Mouse (Mus musculus): ENCODE data around the gene Zzef1.

DNA sequence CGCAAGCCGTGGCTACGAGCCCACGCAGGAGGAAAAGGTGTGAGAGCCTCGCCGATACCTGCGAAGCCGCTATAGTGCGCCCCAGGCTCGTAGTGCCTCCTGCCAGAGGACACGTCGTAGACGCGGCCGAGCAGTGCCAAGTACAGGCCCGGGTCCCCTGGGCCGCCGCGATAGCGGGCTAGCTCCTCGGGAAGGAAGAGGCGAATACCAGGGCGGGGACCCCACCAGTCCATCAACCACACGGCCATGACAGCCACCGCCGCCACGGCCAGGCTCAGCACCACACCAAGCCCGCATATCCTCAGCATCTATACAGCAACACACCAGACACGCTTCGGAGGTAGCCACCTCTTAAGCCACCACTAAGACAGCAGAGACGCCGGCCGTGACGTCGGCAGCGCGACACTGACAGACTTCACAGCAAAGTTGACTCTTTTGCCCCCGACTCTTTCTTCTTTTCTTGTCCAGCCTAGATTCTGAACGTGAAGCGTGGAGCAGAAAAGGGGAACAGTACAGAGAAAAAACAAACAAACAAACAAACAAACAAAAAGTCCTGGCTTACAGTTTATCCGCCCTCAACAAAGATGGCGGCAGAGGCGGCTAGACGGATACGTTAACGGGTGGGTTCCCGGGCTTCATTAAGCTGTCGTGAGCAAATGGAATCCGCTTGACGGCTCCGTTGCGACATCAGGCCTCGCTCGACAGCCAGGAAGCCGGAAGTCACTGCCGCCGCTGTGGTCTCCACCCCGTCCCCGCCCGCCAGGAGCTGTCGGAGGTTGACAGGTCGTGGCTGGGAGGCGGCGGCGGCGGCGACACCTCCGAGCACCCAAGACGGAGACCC is at the start of gene Zzef1, which contains the start of gene Cyb5d2:
- TF ChIP-seq CTCF (IDR thresholded peaks at IDR 0.05; ENCODE audit: control insufficient read depth, insufficient read depth, insufficient read length) (no peak), FOSL1 (IDR thresholded peaks at IDR 0.05; ENCODE audit: insufficient read depth, low read length, poor library complexity, severe bottlenecking) (no peak), MYOD1 (IDR thresholded peaks at IDR 0.05; ENCODE audit: control insufficient read depth, insufficient read length, low read depth) (no peak), MYOG (IDR thresholded peaks at IDR 0.05; ENCODE audit: control insufficient read depth, extremely low read depth, insufficient read length) (no peak), USF1 (IDR thresholded peaks at IDR 0.05; ENCODE audit: low read depth) (no peak), CEBPB (IDR thresholded peaks at IDR 0.05; ENCODE audit: low read depth) (peak; percentile 94), MAX (IDR thresholded peaks at IDR 0.05) (peak; percentile 53)

Measured in C2C12 (cell line).